8 mouse cellular contexts compared by ENCODE assay signal in genomic region chr7:128252609-128253008, GRCm38 (mm10). TPM values are rescaled to one million over a fixed set of nuclear protein-coding genes. Genes with fewer than 3 reads are reported as not detected.
A peak's percentile ranks its signal among the peaks of the same experiment; 100 is the strongest.
DNase-seq lines count a peak whose midpoint lies in the region; ATAC-seq and TF ChIP-seq lines count a peak whose summit lies in the region.

No protein-coding gene starts in this region.

- no peak overlapping the region for H3K27ac ChIP-seq in embryonic facial prominence, embryonic 14.5 days (replicated peaks; ENCODE audit: low read depth, low read length)
- H3K27ac ChIP-seq in intestine, embryonic 15.5 days = no peak overlapping the region
- no peak overlapping the region for H3K27ac ChIP-seq in liver, embryonic 14.5 days

- H3K36me3 ChIP-seq in megakaryocyte, embryonic 14.5 days (replicated peaks; ENCODE audit: low read length) = peaks cover 18% of the 10 kb centered on the region
- H3K36me3 ChIP-seq in embryonic facial prominence, embryonic 14.5 days (ENCODE audit: control insufficient read depth, insufficient read depth, low read length) = peaks cover 26% of the 10 kb centered on the region
- H3K36me3 ChIP-seq in intestine, embryonic 15.5 days = peaks cover 6% of the 10 kb centered on the region; the same call in 1 of the 2 replicates
- no peaks in the 10 kb centered on the region for H3K36me3 ChIP-seq in liver, embryonic 14.5 days (replicated peaks; ENCODE audit: control insufficient read depth, insufficient read depth, low read depth)

- H3K9me3 ChIP-seq in megakaryocyte, embryonic 14.5 days = no peaks in the 10 kb centered on the region
- H3K9me3 ChIP-seq in embryonic facial prominence, embryonic 14.5 days (ENCODE audit: control insufficient read depth, low read length) = no peaks in the 10 kb centered on the region
- H3K9me3 ChIP-seq in intestine, embryonic 15.5 days = no peaks in the 10 kb centered on the region
- H3K9me3 ChIP-seq in liver, embryonic 14.5 days (ENCODE audit: control insufficient read depth, low read length) = no peaks in the 10 kb centered on the region

- H3K27me3 ChIP-seq in megakaryocyte, embryonic 14.5 days (replicated peaks) = peaks cover 57% of the 10 kb centered on the region
- no peaks in the 10 kb centered on the region for H3K27me3 ChIP-seq in embryonic facial prominence, embryonic 14.5 days (replicated peaks; ENCODE audit: control insufficient read depth, insufficient read depth, low read length)
- no peaks in the 10 kb centered on the region for H3K27me3 ChIP-seq in intestine, embryonic 15.5 days (replicated peaks)
- H3K27me3 ChIP-seq in liver, embryonic 14.5 days (ENCODE audit: control insufficient read depth, insufficient read depth, low read length) = peaks cover 7% of the 10 kb centered on the region

- 13% methylated on average over 24 of the region's 24 CpGs for WGBS in embryonic facial prominence, embryonic 14.5 days
- WGBS in intestine, embryonic 15.5 days = 20% methylated on average over 24 of the region's 24 CpGs
- WGBS in liver, embryonic 14.5 days (ENCODE audit: insufficient replicate concordance) = 21% methylated on average over 24 of the region's 24 CpGs

- DNase-seq in embryonic facial prominence, embryonic 14.5 days (ENCODE audit: low spot score) = peak; percentile 59
- DNase-seq in liver, embryonic 14.5 days (ENCODE audit: low read depth in 3 of 3, low spot score in 3 of 3) = no peak
- DNase-seq in retina, embryonic 14.5 days (ENCODE audit: low spot score) = peak; percentile 41
- DNase-seq in ovary, postnatal 14 days (ENCODE audit: low spot score) = no peak
- DNase-seq in B cell, adult 2 months = no peak

- H3K4me2 ChIP-seq in embryonic facial prominence, embryonic 14.5 days (ENCODE audit: low read depth, low read length) = peak overlapping the region; percentile 48
- peak overlapping the region; percentile 44 for H3K4me2 ChIP-seq in intestine, embryonic 15.5 days (replicated peaks)
- H3K4me2 ChIP-seq in liver, embryonic 14.5 days (ENCODE audit: low read depth) = peak overlapping the region; percentile 15

- no peak for ATAC-seq in megakaryocyte, adult 5-6 weeks (ENCODE audit: poor library complexity, severe bottlenecking)
- ATAC-seq in embryonic facial prominence, embryonic 14.5 days (ENCODE audit: low read depth) = peak; percentile 34; the same call in 1 of the 2 replicates
- no peak; the same call in 1 of the 2 replicates for ATAC-seq in intestine, embryonic 15.5 days
- no peak for ATAC-seq in liver, embryonic 14.5 days (ENCODE audit: insufficient read depth)

- peak overlapping the region; percentile 16; the same call in 1 of the 2 replicates for H3K9ac ChIP-seq in embryonic facial prominence, embryonic 14.5 days (ENCODE audit: low read depth, low read length)
- no peak overlapping the region for H3K9ac ChIP-seq in intestine, embryonic 15.5 days
- no peak overlapping the region for H3K9ac ChIP-seq in liver, embryonic 14.5 days (replicated peaks)

- no peak for TF ChIP-seq EP300 in liver, embryonic 14.5 days (IDR thresholded peaks at IDR 0.05; ENCODE audit: low read depth)

- peaks cover 14% of the 10 kb centered on the region for H3K4me1 ChIP-seq in megakaryocyte, embryonic 14.5 days
- peaks cover 19% of the 10 kb centered on the region for H3K4me1 ChIP-seq in embryonic facial prominence, embryonic 14.5 days (ENCODE audit: control insufficient read depth, insufficient read depth, low read length)
- peaks cover 22% of the 10 kb centered on the region for H3K4me1 ChIP-seq in intestine, embryonic 15.5 days (replicated peaks)
- H3K4me1 ChIP-seq in liver, embryonic 14.5 days (replicated peaks; ENCODE audit: control insufficient read depth in 2 of 2, insufficient read depth in 2 of 2, low read length in 1 of 2) = peaks cover 5% of the 10 kb centered on the region in 2 experiments; a peak in 3 of 4 replicates

- peak overlapping the region; percentile 50 for H3K4me3 ChIP-seq in megakaryocyte, embryonic 14.5 days (replicated peaks)
- H3K4me3 ChIP-seq in embryonic facial prominence, embryonic 14.5 days (ENCODE audit: low read depth, low read length) = no peak overlapping the region; the same call in 1 of the 2 replicates
- H3K4me3 ChIP-seq in intestine, embryonic 15.5 days (replicated peaks) = no peak overlapping the region
- no peak overlapping the region for H3K4me3 ChIP-seq in liver, embryonic 14.5 days (ENCODE audit: insufficient read depth in 1 of 2, low read depth in 2 of 2, low read length in 2 of 2)

- no peak for TF ChIP-seq CTCF in liver, embryonic 14.5 days (IDR thresholded peaks at IDR 0.05; ENCODE audit: low read depth)

RNA-seq across cellular contexts. Expression of gene Tgfb1i1, which starts 6.0 kb away (rescaled TPM):
- polyA plus RNA-seq in megakaryocyte, embryonic 14.5 days (2012; ENCODE audit: insufficient read depth, low replicate concordance) = 12.9 TPM in 2 replicates
- total RNA-seq in megakaryocyte, adult 5-6 weeks (2015) = 1.1 TPM in 1 of 2 replicates, not detected in the other
- total RNA-seq in megakaryocyte, adult 5-6 weeks (2017) = 0.07 TPM in 1 of 2 replicates, not detected in the other
- 74.4 and 76.8 TPM in 2 replicates for polyA plus RNA-seq in embryonic facial prominence, embryonic 14.5 days (2014; fragmentation: Nextera tagmentation; extraction: Ambion mirVana)
- 160 and 163 TPM in 2 replicates for polyA plus RNA-seq in intestine, embryonic 15.5 days (2015; fragmentation: Nextera tagmentation; extraction: Ambion mirVana)
- polyA plus RNA-seq in liver, embryonic 14.5 days (2012; rRNA removed) = 5.0 and 6.0 TPM in 2 replicates
- 7.8 and 8.5 TPM in 2 replicates for polyA plus RNA-seq in liver, embryonic 14.5 days (2014; fragmentation: Nextera tagmentation; extraction: Ambion mirVana)

RNA-seq across cellular contexts. Expression of gene Slc5a2, which starts 12.8 kb away (rescaled TPM):
- polyA plus RNA-seq in megakaryocyte, embryonic 14.5 days (2012; ENCODE audit: insufficient read depth, low replicate concordance) = not detected in 2 replicates
- 0.68 TPM in 1 of 2 replicates, not detected in the other for total RNA-seq in megakaryocyte, adult 5-6 weeks (2015)
- not detected in 2 replicates for total RNA-seq in megakaryocyte, adult 5-6 weeks (2017)
- not detected in 2 replicates for polyA plus RNA-seq in embryonic facial prominence, embryonic 14.5 days (2014; fragmentation: Nextera tagmentation; extraction: Ambion mirVana)
- polyA plus RNA-seq in intestine, embryonic 15.5 days (2015; fragmentation: Nextera tagmentation; extraction: Ambion mirVana) = 0.20 and 0.24 TPM in 2 replicates
- 1.6 and 1.8 TPM in 2 replicates for polyA plus RNA-seq in liver, embryonic 14.5 days (2012; rRNA removed)
- 2.9 and 3.1 TPM in 2 replicates for polyA plus RNA-seq in liver, embryonic 14.5 days (2014; fragmentation: Nextera tagmentation; extraction: Ambion mirVana)

RNA-seq across cellular contexts. Expression of gene 9130023H24Rik, which starts 14.8 kb away (rescaled TPM):
- 0.97 and 1.2 TPM in 2 replicates for polyA plus RNA-seq in megakaryocyte, embryonic 14.5 days (2012; ENCODE audit: insufficient read depth, low replicate concordance)
- total RNA-seq in megakaryocyte, adult 5-6 weeks (2015) = 4.4 and 5.1 TPM in 2 replicates
- total RNA-seq in megakaryocyte, adult 5-6 weeks (2017) = 4.3 and 5.3 TPM in 2 replicates
- 8.4 and 8.9 TPM in 2 replicates for polyA plus RNA-seq in embryonic facial prominence, embryonic 14.5 days (2014; fragmentation: Nextera tagmentation; extraction: Ambion mirVana)
- 5.7 and 6.1 TPM in 2 replicates for polyA plus RNA-seq in intestine, embryonic 15.5 days (2015; fragmentation: Nextera tagmentation; extraction: Ambion mirVana)
- polyA plus RNA-seq in liver, embryonic 14.5 days (2012; rRNA removed) = 0.92 and 1.1 TPM in 2 replicates
- 1.6 and 2.1 TPM in 2 replicates for polyA plus RNA-seq in liver, embryonic 14.5 days (2014; fragmentation: Nextera tagmentation; extraction: Ambion mirVana)

RNA-seq across cellular contexts. Expression of gene Armc5, which starts 15.5 kb away (rescaled TPM):
- polyA plus RNA-seq in megakaryocyte, embryonic 14.5 days (2012; ENCODE audit: insufficient read depth, low replicate concordance) = 23.8 and 36.6 TPM in 2 replicates
- 3.1 and 3.9 TPM in 2 replicates for total RNA-seq in megakaryocyte, adult 5-6 weeks (2015)
- total RNA-seq in megakaryocyte, adult 5-6 weeks (2017) = 7.0 TPM in 2 replicates
- polyA plus RNA-seq in embryonic facial prominence, embryonic 14.5 days (2014; fragmentation: Nextera tagmentation; extraction: Ambion mirVana) = 12.4 and 13.9 TPM in 2 replicates
- polyA plus RNA-seq in intestine, embryonic 15.5 days (2015; fragmentation: Nextera tagmentation; extraction: Ambion mirVana) = 17.4 and 17.6 TPM in 2 replicates
- 5.2 and 6.1 TPM in 2 replicates for polyA plus RNA-seq in liver, embryonic 14.5 days (2012; rRNA removed)
- 4.6 and 4.9 TPM in 2 replicates for polyA plus RNA-seq in liver, embryonic 14.5 days (2014; fragmentation: Nextera tagmentation; extraction: Ambion mirVana)

RNA-seq across cellular contexts. Expression of gene BC017158, which starts 45.4 kb away (rescaled TPM):
- 17.4 and 21.3 TPM in 2 replicates for polyA plus RNA-seq in megakaryocyte, embryonic 14.5 days (2012; ENCODE audit: insufficient read depth, low replicate concordance)
- 12.7 and 19.7 TPM in 2 replicates for total RNA-seq in megakaryocyte, adult 5-6 weeks (2015)
- 8.8 and 9.7 TPM in 2 replicates for total RNA-seq in megakaryocyte, adult 5-6 weeks (2017)
- polyA plus RNA-seq in embryonic facial prominence, embryonic 14.5 days (2014; fragmentation: Nextera tagmentation; extraction: Ambion mirVana) = 23.6 and 26.1 TPM in 2 replicates
- 43.0 and 51.0 TPM in 2 replicates for polyA plus RNA-seq in intestine, embryonic 15.5 days (2015; fragmentation: Nextera tagmentation; extraction: Ambion mirVana)
- 23.7 and 23.9 TPM in 2 replicates for polyA plus RNA-seq in liver, embryonic 14.5 days (2012; rRNA removed)
- polyA plus RNA-seq in liver, embryonic 14.5 days (2014; fragmentation: Nextera tagmentation; extraction: Ambion mirVana) = 16.9 and 17.7 TPM in 2 replicates

Comparison
In these comparisons a context has a peak if more than half of its experiments do, and no peak if none do; other contexts are left out.
1. DNase-seq: peak in embryonic facial prominence, embryonic 14.5 days (single experiment) and retina, embryonic 14.5 days (single experiment); none in liver, embryonic 14.5 days (0 of 3), ovary, postnatal 14 days (single experiment) and B cell, adult 2 months (0 of 2).
2. Peak in every context shown above with its lines, with median percentiles within 50 percentile points of each other: H3K4me2 ChIP-seq.